ENCODE assay signal across 27 mouse cellular contexts in the genomic region with DNA sequence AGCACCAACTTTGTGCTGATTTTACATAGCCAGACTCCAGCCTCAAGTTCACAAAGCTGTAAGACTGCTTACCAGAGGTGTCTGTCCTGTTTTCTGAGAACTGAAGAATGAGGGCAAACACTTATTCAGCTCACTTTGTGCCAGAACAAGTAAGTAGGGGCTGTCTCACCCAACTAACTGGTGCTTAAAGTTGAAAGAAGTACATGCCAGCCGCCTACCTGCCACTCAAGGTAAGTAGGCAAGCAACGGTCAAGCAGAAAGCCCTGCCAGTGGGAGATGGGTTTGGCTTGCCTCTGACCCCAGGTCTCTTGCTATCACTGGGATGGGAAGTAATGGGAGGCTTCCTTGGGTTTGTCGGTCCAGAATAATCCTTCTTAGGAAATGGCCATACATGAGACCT. TPM values are rescaled to one million over a fixed set of nuclear protein-coding genes. Genes with fewer than 3 reads are reported as not detected.
DNase-seq lines count a peak whose midpoint lies in the region; ATAC-seq and TF ChIP-seq lines count a peak whose summit lies in the region.
"Had no signal": no experiment of that assay in that cellular context is flagged by ENCODE, and none has a peak within 500 bp of the region (broad histone marks: within the 10 kb centered on the region; RNA-seq: fewer than 3 reads in every experiment).

No protein-coding gene starts in this region.

- no peak overlapping the region for H3K27ac ChIP-seq in midbrain, embryonic 11.5 days (ENCODE audit: low read depth, low read length)
- H3K27ac ChIP-seq in midbrain, postnatal 0 days (ENCODE audit: low read depth, low read length) = no peak overlapping the region
- H3K27ac ChIP-seq in lung, embryonic 16.5 days (ENCODE audit: low read length) = no peak overlapping the region
- H3K27ac ChIP-seq in stomach, postnatal 0 days (replicated peaks) = no peak overlapping the region
- H3K27ac ChIP-seq in intestine, embryonic 15.5 days = no peak overlapping the region
- H3K27ac ChIP-seq: forebrain, embryonic 10.5 days; forebrain, embryonic 13.5 days; gastrocnemius, adult 2 months; heart, adult 2 months; heart, embryonic 10.5 days; heart, embryonic 13.5 days; hindbrain, embryonic 12.5 days; hindbrain, embryonic 15.5 days had no signal

- H3K27me3 ChIP-seq in midbrain, embryonic 11.5 days (ENCODE audit: control insufficient read depth, insufficient read depth, low read length) = no peaks in the 10 kb centered on the region
- H3K27me3 ChIP-seq in midbrain, postnatal 0 days (ENCODE audit: insufficient read depth, low read length) = no peaks in the 10 kb centered on the region
- no peaks in the 10 kb centered on the region for H3K27me3 ChIP-seq in lung, embryonic 16.5 days (ENCODE audit: control insufficient read depth, insufficient read depth, low read depth, low read length)
- no peaks in the 10 kb centered on the region for H3K27me3 ChIP-seq in stomach, postnatal 0 days (ENCODE audit: control insufficient read depth, insufficient read depth, low read length)
- no peaks in the 10 kb centered on the region for H3K27me3 ChIP-seq in intestine, embryonic 15.5 days (replicated peaks)
- H3K27me3 ChIP-seq: hindbrain, embryonic 12.5 days; hindbrain, embryonic 15.5 days had no signal

- no peaks in the 10 kb centered on the region for H3K4me1 ChIP-seq in midbrain, embryonic 11.5 days (ENCODE audit: control insufficient read depth, insufficient read depth, low read length)
- H3K4me1 ChIP-seq in midbrain, postnatal 0 days (ENCODE audit: insufficient read depth, low read length) = no peaks in the 10 kb centered on the region
- H3K4me1 ChIP-seq in lung, embryonic 16.5 days (replicated peaks; ENCODE audit: control insufficient read depth, insufficient read depth, low read length) = no peaks in the 10 kb centered on the region; the same call in 1 of the 2 replicates
- no peaks in the 10 kb centered on the region for H3K4me1 ChIP-seq in stomach, postnatal 0 days (replicated peaks; ENCODE audit: control insufficient read depth, insufficient read depth)
- H3K4me1 ChIP-seq in intestine, embryonic 15.5 days (replicated peaks) = no peaks in the 10 kb centered on the region
- H3K4me1 ChIP-seq: forebrain, embryonic 13.5 days; hindbrain, embryonic 12.5 days; hindbrain, embryonic 15.5 days had no signal

- ATAC-seq in midbrain, embryonic 11.5 days (ENCODE audit: low FRiP score) = no peak
- ATAC-seq in midbrain, postnatal 0 days (ENCODE audit: low FRiP score) = no peak
- ATAC-seq in lung, embryonic 16.5 days (ENCODE audit: low read depth) = peak; percentile 72
- ATAC-seq in stomach, postnatal 0 days (ENCODE audit: low FRiP score, low TSS enrichment) = no peak
- ATAC-seq in intestine, embryonic 15.5 days = no peak
- ATAC-seq: activated CD4-positive, CD25-positive, alpha-beta regulatory T cell, adult 4 months; forebrain, embryonic 13.5 days; forebrain, embryonic 16.5 days had no signal

- H3K4me3 ChIP-seq in midbrain, embryonic 11.5 days (ENCODE audit: low read depth, low read length) = no peak overlapping the region
- no peak overlapping the region for H3K4me3 ChIP-seq in midbrain, postnatal 0 days (ENCODE audit: low read depth, low read length)
- no peak overlapping the region for H3K4me3 ChIP-seq in lung, embryonic 16.5 days (ENCODE audit: low read length)
- no peak overlapping the region for H3K4me3 ChIP-seq in stomach, postnatal 0 days (ENCODE audit: low read depth, low read length)
- no peak overlapping the region for H3K4me3 ChIP-seq in intestine, embryonic 15.5 days (replicated peaks)
- H3K4me3 ChIP-seq: forebrain, embryonic 10.5 days; forebrain, embryonic 13.5 days; gastrocnemius, adult 2 months; heart, adult 2 months; heart, embryonic 10.5 days; heart, embryonic 13.5 days; hindbrain, embryonic 12.5 days; hindbrain, embryonic 15.5 days had no signal

- no peak for TF ChIP-seq EP300 in stomach, postnatal 0 days (optimal IDR thresholded peaks at IDR 0.05)

- no peaks in the 10 kb centered on the region for H3K36me3 ChIP-seq in midbrain, embryonic 11.5 days (ENCODE audit: control insufficient read depth, insufficient read depth, low read length)
- no peaks in the 10 kb centered on the region for H3K36me3 ChIP-seq in midbrain, postnatal 0 days (ENCODE audit: insufficient read depth, low read length)
- no peaks in the 10 kb centered on the region for H3K36me3 ChIP-seq in lung, embryonic 16.5 days (ENCODE audit: control insufficient read depth, insufficient read depth, low read length)
- no peaks in the 10 kb centered on the region for H3K36me3 ChIP-seq in stomach, postnatal 0 days (ENCODE audit: control insufficient read depth, insufficient read depth, low read length)
- H3K36me3 ChIP-seq in intestine, embryonic 15.5 days = no peaks in the 10 kb centered on the region
- H3K36me3 ChIP-seq: forebrain, embryonic 10.5 days; heart, embryonic 10.5 days; heart, embryonic 13.5 days; hindbrain, embryonic 12.5 days; hindbrain, embryonic 15.5 days had no signal

- 90% methylated on average over 3 of the region's 3 CpGs for WGBS in midbrain, embryonic 11.5 days
- 90% methylated on average over 3 of the region's 3 CpGs for WGBS in midbrain, postnatal 0 days
- 57% methylated on average over 3 of the region's 3 CpGs for WGBS in lung, embryonic 16.5 days
- WGBS in stomach, postnatal 0 days = 82% methylated on average over 3 of the region's 3 CpGs
- 88% methylated on average over 3 of the region's 3 CpGs for WGBS in intestine, embryonic 15.5 days

- H3K9ac ChIP-seq in midbrain, embryonic 11.5 days (ENCODE audit: low read length) = no peak overlapping the region
- H3K9ac ChIP-seq in midbrain, postnatal 0 days (replicated peaks; ENCODE audit: low read length, poor library complexity, severe bottlenecking) = no peak overlapping the region
- H3K9ac ChIP-seq in lung, embryonic 16.5 days (ENCODE audit: low read length) = no peak overlapping the region
- H3K9ac ChIP-seq in stomach, postnatal 0 days (ENCODE audit: low read length) = no peak overlapping the region
- no peak overlapping the region for H3K9ac ChIP-seq in intestine, embryonic 15.5 days
- H3K9ac ChIP-seq: forebrain, embryonic 13.5 days; heart, embryonic 13.5 days; hindbrain, embryonic 12.5 days; hindbrain, embryonic 15.5 days had no signal

- peak; percentile 19 for DNase-seq in midbrain, embryonic 11.5 days (ENCODE audit: low spot score, missing footprints)
- DNase-seq in midbrain, postnatal 0 days (ENCODE audit: low spot score) = no peak
- peak; percentile 23 for DNase-seq in lung, postnatal 14 days
- DNase-seq in lung, postnatal 4 days = peak; percentile 27 to 59
- DNase-seq in stomach, postnatal 0 days (ENCODE audit: low spot score) = no peak
- DNase-seq in B cell, adult 2 months = no peak
- DNase-seq: adrenal gland, postnatal 10 days; adrenal gland, postnatal 36 days; cerebellum, adult 18-20 months; cerebellum, adult 9-10 months; cerebellum, postnatal 14 days; gastrocnemius, adult 2 months; gastrocnemius, postnatal 25 days; heart, adult 2 months; heart, postnatal 14 days had no signal

- TF ChIP-seq CTCF in midbrain, postnatal 0 days (IDR thresholded peaks at IDR 0.05) = no peak
- no peak for TF ChIP-seq CTCF in stomach, postnatal 0 days (IDR thresholded peaks at IDR 0.05; ENCODE audit: low read depth)

- no peaks in the 10 kb centered on the region for H3K9me3 ChIP-seq in midbrain, embryonic 11.5 days (ENCODE audit: control insufficient read depth, low read length)
- no peaks in the 10 kb centered on the region for H3K9me3 ChIP-seq in midbrain, postnatal 0 days (ENCODE audit: low read length)
- H3K9me3 ChIP-seq in lung, embryonic 16.5 days (ENCODE audit: control insufficient read depth, low read length) = no peaks in the 10 kb centered on the region
- H3K9me3 ChIP-seq in stomach, postnatal 0 days (ENCODE audit: control insufficient read depth, low read length) = no peaks in the 10 kb centered on the region
- H3K9me3 ChIP-seq in intestine, embryonic 15.5 days = no peaks in the 10 kb centered on the region
- H3K9me3 ChIP-seq: forebrain, embryonic 10.5 days; forebrain, embryonic 13.5 days; heart, embryonic 10.5 days; heart, embryonic 13.5 days; hindbrain, embryonic 12.5 days; hindbrain, embryonic 15.5 days had no signal

- no peak overlapping the region for H3K4me2 ChIP-seq in midbrain, embryonic 11.5 days
- no peak overlapping the region for H3K4me2 ChIP-seq in midbrain, postnatal 0 days (ENCODE audit: low read depth, low read length, poor library complexity, severe bottlenecking)
- H3K4me2 ChIP-seq in lung, embryonic 16.5 days (ENCODE audit: low read depth, low read length) = no peak overlapping the region
- no peak overlapping the region for H3K4me2 ChIP-seq in stomach, postnatal 0 days (replicated peaks; ENCODE audit: low read depth)
- no peak overlapping the region for H3K4me2 ChIP-seq in intestine, embryonic 15.5 days (replicated peaks)
- H3K4me2 ChIP-seq: forebrain, embryonic 13.5 days; heart, embryonic 13.5 days; hindbrain, embryonic 12.5 days; hindbrain, embryonic 15.5 days had no signal

RNA-seq across cellular contexts. Expression of a gene that starts 24.8 kb away (rescaled TPM):
- polyA plus RNA-seq in midbrain, embryonic 11.5 days (2014; fragmentation: Nextera tagmentation; extraction: Ambion mirVana) = 0.10 TPM in 1 of 2 replicates, not detected in the other
- 0.14 TPM in 1 of 2 replicates, not detected in the other for total RNA-seq in midbrain, postnatal 0 days (2014; rRNA removed)
- 0.12 and 0.20 TPM in 2 replicates for polyA plus RNA-seq in midbrain, postnatal 0 days (2015; fragmentation: Nextera tagmentation; extraction: Ambion mirVana)
- polyA plus RNA-seq in lung, embryonic 16.5 days (2015; fragmentation: Nextera tagmentation; extraction: Ambion mirVana) = 0.21 and 0.53 TPM in 2 replicates
- 0.06 TPM in 1 of 2 replicates, not detected in the other for polyA plus RNA-seq in stomach, postnatal 0 days (2015; fragmentation: Nextera tagmentation; extraction: Ambion mirVana)
- polyA plus RNA-seq in intestine, embryonic 15.5 days (2015; fragmentation: Nextera tagmentation; extraction: Ambion mirVana) = 0.08 and 0.14 TPM in 2 replicates
- total RNA-seq: adrenal gland, postnatal 36 days; gastrocnemius, adult 2 months; gastrocnemius, postnatal 25 days; heart, adult 2 months; heart, postnatal 14 days had no signal
- polyA plus RNA-seq: activated CD4-positive, CD25-positive, alpha-beta regulatory T cell, adult 4 months; C2C12; embryonic facial prominence, embryonic 11.5 days; heart, embryonic 10.5 days; heart, embryonic 13.5 days had no signal

RNA-seq across cellular contexts. Expression of a gene that starts 25.0 kb away (rescaled TPM):
- 57.5 and 57.7 TPM in 2 replicates for polyA plus RNA-seq in midbrain, embryonic 11.5 days (2014; fragmentation: Nextera tagmentation; extraction: Ambion mirVana)
- total RNA-seq in midbrain, postnatal 0 days (2014; rRNA removed) = 39.1 and 45.5 TPM in 2 replicates
- polyA plus RNA-seq in midbrain, postnatal 0 days (2015; fragmentation: Nextera tagmentation; extraction: Ambion mirVana) = 58.9 and 59.7 TPM in 2 replicates
- 30.1 and 31.1 TPM in 2 replicates for polyA plus RNA-seq in lung, embryonic 16.5 days (2015; fragmentation: Nextera tagmentation; extraction: Ambion mirVana)
- polyA plus RNA-seq in stomach, postnatal 0 days (2015; fragmentation: Nextera tagmentation; extraction: Ambion mirVana) = 26.8 and 27.6 TPM in 2 replicates
- 27.2 and 28.2 TPM in 2 replicates for polyA plus RNA-seq in intestine, embryonic 15.5 days (2015; fragmentation: Nextera tagmentation; extraction: Ambion mirVana)

Comparison
In these comparisons a context has a peak if more than half of its experiments do, and no peak if none do; other contexts are left out.
1. DNase-seq: peak in midbrain, embryonic 11.5 days (single experiment), lung, postnatal 14 days (single experiment) and lung, postnatal 4 days (2 of 2); none in midbrain, postnatal 0 days (single experiment), stomach, postnatal 0 days (single experiment) and B cell, adult 2 months (0 of 2).